Mouse (Mus musculus) embryonic facial prominence, embryonic 10.5 days (tissue): ENCODE results near the gene Npw. TPM values are rescaled to one million over a fixed set of nuclear protein-coding genes. Genes with fewer than 3 reads are reported as not detected.

Source experiments
- DNase-seq: peaks from one replicate; pipeline ENCODE4 v3.0.0-alpha.2; 2017; ENCODE audit warnings: low spot score
- H3K27ac ChIP-seq: fragments of 300-500 bp; sonication (generic); replicated peaks from 2 replicates; pipeline ENCODE4 v1.5.1; 2016; ENCODE audit warnings: mild to moderate bottlenecking
- H3K27me3 ChIP-seq: fragments of 300-500 bp; sonication (generic); replicated peaks from 2 replicates; pipeline ENCODE4 v1.6.1; 2016; ENCODE audit warnings: low read depth, mild to moderate bottlenecking; ENCODE audit not compliant: poor library complexity, severe bottlenecking
- H3K36me3 ChIP-seq: fragments of 300-500 bp; sonication (generic); replicated peaks from 2 replicates; pipeline ENCODE4 v1.6.1; 2016; ENCODE audit warnings: mild to moderate bottlenecking, moderate library complexity
- H3K4me1 ChIP-seq: fragments of 300-500 bp; sonication (generic); 2 replicates; pipeline ENCODE4 v1.6.1; 2016
- H3K4me3 ChIP-seq: fragments of 300-500 bp; sonication (generic); 2 replicates; pipeline ENCODE4 v1.5.1; 2016; ENCODE audit warnings: mild to moderate bottlenecking, moderate library complexity
- H3K9me3 ChIP-seq: fragments of 300-500 bp; sonication (generic); 2 replicates; pipeline ENCODE4 v1.6.1; 2016; ENCODE audit warnings: mild to moderate bottlenecking
- WGBS: fragments of 180-500 bp; shearing (Covaris S2); methylation state at CpG from one replicate; pipeline ENCODE4 v1.1.7; 2016; 5-methylcytosine and 5-hydroxymethylcytosine counted together
- polyA plus RNA-seq: library from polyadenylated mRNA; unstranded; fragments of >200 nt; fragmentation: Nextera tagmentation; extraction: Ambion mirVana; gene quantifications from 2 replicates; pipeline ENCODE4 v1.2.1, GENCODE M21; 2016

Gene Npw
- polyA plus RNA-seq, 1 experiment from 2014 or later, result not detected

- Histone ChIP-seq H3K36me3 (peaks cover 21% of the 10 kb centered on the region), H3K27ac (peak overlapping the region; percentile 84; the same call in 1 of the 2 replicates), H3K9me3 (no peaks in the 10 kb centered on the region), H3K4me1 (peaks cover 67% of the 10 kb centered on the region), H3K4me3 (no peak overlapping the region), H3K27me3 (peaks cover 34% of the 10 kb centered on the region)
- no peak for DNase-seq
- 79% methylated on average over 3 of the region's 3 CpGs for whole genome bisulfite sequencing
Observed at GRCm38 (mm10) chr17:24645916-24646315, 12.3 kb downstream of the Npw start.

DNA sequence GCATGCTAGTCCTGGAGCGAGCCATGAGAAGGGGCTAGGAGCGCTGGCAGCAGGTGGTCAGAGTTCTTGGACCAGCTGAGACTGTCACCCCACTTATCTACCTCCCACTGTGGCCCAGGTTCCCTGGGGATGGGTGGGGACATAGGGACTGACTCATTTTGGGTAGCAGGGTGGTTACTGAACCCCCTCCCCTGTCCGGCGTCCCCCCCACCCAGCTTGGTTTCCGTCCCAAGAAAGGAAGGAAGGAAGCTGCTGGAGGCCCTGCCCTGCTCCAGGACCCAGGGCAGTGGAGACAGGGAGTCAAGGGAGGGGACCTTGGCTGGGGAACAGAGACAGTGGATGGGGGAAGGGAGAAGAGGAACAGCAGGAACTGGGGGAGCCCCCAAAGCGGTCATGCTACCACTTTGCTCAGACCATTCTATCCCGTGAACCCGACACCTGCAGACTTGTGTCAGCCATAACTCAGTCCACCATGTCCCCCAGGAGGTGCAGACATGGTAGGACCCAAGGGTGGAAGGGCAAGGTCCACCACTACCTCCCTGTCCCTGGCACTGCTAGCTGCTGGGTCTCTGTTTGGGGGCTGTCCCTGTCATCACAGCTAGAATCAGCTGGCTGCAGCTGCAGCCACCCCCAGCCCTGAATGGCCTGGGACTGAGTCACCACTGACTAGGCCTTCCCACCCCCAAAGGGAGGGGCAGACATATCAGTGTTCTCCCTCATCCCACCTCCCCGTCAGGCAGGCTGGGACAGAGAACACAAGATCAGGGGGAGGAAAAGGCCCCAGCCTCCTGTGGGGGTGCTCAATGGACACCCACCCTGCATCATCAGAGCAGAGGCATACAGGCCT is 13.2 kb downstream of the Npw start:
- DNase-seq, result no peak
- H3K27ac ChIP-seq, result peak overlapping the region; percentile 84
- no peaks in the 10 kb centered on the region for H3K9me3 ChIP-seq
- H3K27me3 ChIP-seq, result peaks cover 26% of the 10 kb centered on the region
- peaks cover 66% of the 10 kb centered on the region for H3K4me1 ChIP-seq
- peaks cover 29% of the 10 kb centered on the region for H3K36me3 ChIP-seq
- WGBS, result 83% methylated on average over 9 of the region's 9 CpGs
- H3K4me3 ChIP-seq, result peak overlapping the region; percentile 29

DNA sequence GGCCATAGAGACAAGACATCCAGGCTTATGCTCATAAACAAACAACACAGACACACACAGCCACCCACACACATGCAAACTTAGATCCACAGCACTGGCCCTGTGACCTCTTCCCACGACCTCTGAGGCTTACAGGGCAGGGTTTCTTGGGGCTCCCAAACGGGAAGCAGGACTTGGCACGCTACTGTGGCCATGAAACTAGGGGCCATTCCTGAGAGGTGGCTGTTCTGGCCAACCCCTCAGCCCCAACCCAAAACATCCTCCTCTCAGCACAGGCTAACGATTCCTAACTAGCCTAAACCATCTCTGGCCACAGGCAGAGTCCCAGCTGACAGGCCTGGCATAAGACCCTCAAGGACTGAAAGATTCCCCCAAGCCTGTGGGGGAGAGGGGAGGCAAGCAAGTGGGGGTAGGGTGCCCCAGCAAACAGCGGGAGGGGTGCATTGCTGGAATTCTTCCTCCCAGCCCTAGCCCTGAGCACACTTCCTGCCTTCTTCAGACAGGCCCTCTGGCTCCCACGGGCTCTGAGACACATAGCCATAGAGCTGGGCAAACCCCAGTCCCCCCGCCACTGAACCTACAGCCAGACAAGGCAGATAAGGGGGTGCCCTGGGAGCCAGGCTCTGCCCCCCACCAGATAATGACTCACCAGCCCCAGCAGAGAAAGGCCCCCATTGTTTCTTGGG is 14.1 kb downstream of the Npw start:
- Histone ChIP-seq H3K36me3 (peaks cover 38% of the 10 kb centered on the region), H3K27ac (peak overlapping the region; percentile 84), H3K4me1 (peaks cover 66% of the 10 kb centered on the region), H3K27me3 (peaks cover 18% of the 10 kb centered on the region), H3K9me3 (no peaks in the 10 kb centered on the region), H3K4me3 (peak overlapping the region; percentile 29)
- no peak for DNase-seq
- WGBS, result 30% methylated on average over 7 of the region's 7 CpGs

GRCm38 (mm10) chr17:24642791-24643343 is 15.4 kb downstream of the Npw start:
- H3K36me3 ChIP-seq, result peaks cover 50% of the 10 kb centered on the region
- 64% methylated on average over 6 of the region's 6 CpGs for WGBS
- H3K27ac ChIP-seq, result peak overlapping the region; percentile 84
- no peaks in the 10 kb centered on the region for H3K9me3 ChIP-seq
- H3K4me3 ChIP-seq, result peak overlapping the region; percentile 12; the same call in 1 of the 2 replicates
- peaks cover 5% of the 10 kb centered on the region for H3K27me3 ChIP-seq
- no peak for DNase-seq
- peaks cover 71% of the 10 kb centered on the region for H3K4me1 ChIP-seq

GRCm38 (mm10) chr17:24641944-24642343 is 16.3 kb downstream of the Npw start:
- WGBS, result 94% methylated on average over 14 of the region's 14 CpGs
- H3K27me3 ChIP-seq, result no peaks in the 10 kb centered on the region
- H3K9me3 ChIP-seq, result no peaks in the 10 kb centered on the region
- DNase-seq, result no peak
- peaks cover 70% of the 10 kb centered on the region for H3K4me1 ChIP-seq
- peaks cover 50% of the 10 kb centered on the region for H3K36me3 ChIP-seq
- H3K4me3 ChIP-seq, result no peak overlapping the region
- no peak overlapping the region for H3K27ac ChIP-seq

- Histone ChIP-seq H3K4me3 (no peak overlapping the region; the same call in 1 of the 2 replicates), H3K36me3 (peaks cover 49% of the 10 kb centered on the region), H3K4me1 (peaks cover 74% of the 10 kb centered on the region), H3K27me3 (no peaks in the 10 kb centered on the region), H3K27ac (peak overlapping the region; percentile 91), H3K9me3 (no peaks in the 10 kb centered on the region)
- 94% methylated on average over 15 of the region's 15 CpGs for WGBS
- DNase-seq, result no peak
Observed at GRCm38 (mm10) chr17:24640581-24640980, 17.7 kb downstream of the Npw start.

- peaks cover 69% of the 10 kb centered on the region for H3K4me1 ChIP-seq
- peak overlapping the region; percentile 91 for H3K27ac ChIP-seq
- WGBS, result 83% methylated on average over 7 of the region's 7 CpGs
- DNase-seq, result no peak
- H3K27me3 ChIP-seq, result no peaks in the 10 kb centered on the region
- H3K4me3 ChIP-seq, result peak overlapping the region; percentile 39
- H3K9me3 ChIP-seq, result no peaks in the 10 kb centered on the region
- H3K36me3 ChIP-seq, result peaks cover 48% of the 10 kb centered on the region
Observed at GRCm38 (mm10) chr17:24640119-24640518, 18.1 kb downstream of the Npw start.

DNA sequence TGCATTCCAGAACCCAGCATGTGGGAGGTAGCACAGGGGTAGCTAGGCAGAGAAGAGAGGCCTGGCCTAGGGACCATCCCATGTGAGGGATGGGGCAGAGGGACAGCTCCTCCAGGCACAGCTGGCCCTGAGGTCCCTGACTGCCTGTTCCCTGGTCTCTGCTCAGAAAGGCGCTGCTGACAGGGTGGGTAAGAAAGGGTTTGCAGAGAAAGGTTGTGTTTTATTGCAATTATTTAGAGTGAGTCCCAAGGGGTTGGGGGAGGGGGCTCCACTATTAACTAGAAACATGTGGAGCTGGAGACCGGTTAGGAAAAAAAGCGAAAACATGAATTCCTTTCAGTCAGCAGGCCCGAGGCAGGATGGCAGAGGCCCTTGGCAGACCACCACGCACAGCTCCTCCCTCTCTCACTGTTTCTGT is 18.7 kb downstream of the Npw start:
- Histone ChIP-seq H3K4me3 (peak overlapping the region; percentile 39), H3K27me3 (no peaks in the 10 kb centered on the region), H3K9me3 (no peaks in the 10 kb centered on the region), H3K27ac (peak overlapping the region; percentile 91), H3K4me1 (peaks cover 63% of the 10 kb centered on the region), H3K36me3 (peaks cover 48% of the 10 kb centered on the region)
- 39% methylated on average over 5 of the region's 5 CpGs for whole genome bisulfite sequencing
- peak; percentile 79 for DNase-seq

DNA sequence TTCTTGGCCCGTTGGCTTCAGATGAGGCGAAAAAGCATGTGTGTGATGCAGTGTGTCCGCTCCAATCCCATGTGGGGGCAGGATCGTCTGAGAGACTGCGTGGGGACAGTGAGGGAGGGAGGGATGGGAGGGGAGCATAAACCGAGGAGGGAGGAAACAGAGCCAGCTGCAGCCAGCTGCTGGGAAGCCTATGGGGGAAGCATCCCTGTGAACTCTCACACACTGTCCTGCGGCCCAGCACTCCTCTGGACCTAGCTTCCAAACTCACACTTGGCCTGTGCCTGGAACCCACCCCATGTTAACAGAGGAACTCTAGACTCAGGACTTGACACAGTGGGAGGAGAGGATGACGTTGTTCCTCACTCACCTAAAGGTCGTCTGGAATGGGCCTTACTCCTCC is 19.4 kb downstream of the Npw start:
- H3K36me3 ChIP-seq, result peaks cover 46% of the 10 kb centered on the region
- DNase-seq, result no peak
- peaks cover 56% of the 10 kb centered on the region for H3K4me1 ChIP-seq
- H3K27me3 ChIP-seq, result no peaks in the 10 kb centered on the region
- no peaks in the 10 kb centered on the region for H3K9me3 ChIP-seq
- no peak overlapping the region; the same call in 1 of the 2 replicates for H3K4me3 ChIP-seq
- WGBS, result 63% methylated on average over 9 of the region's 9 CpGs
- H3K27ac ChIP-seq, result peak overlapping the region; percentile 91

- WGBS, result 90% methylated on average over 4 of the region's 4 CpGs
- peak overlapping the region; percentile 91 for H3K27ac ChIP-seq
- peaks cover 54% of the 10 kb centered on the region for H3K4me1 ChIP-seq
Observed at GRCm38 (mm10) chr17:24638214-24638613, 20.0 kb downstream of the Npw start.

DNA sequence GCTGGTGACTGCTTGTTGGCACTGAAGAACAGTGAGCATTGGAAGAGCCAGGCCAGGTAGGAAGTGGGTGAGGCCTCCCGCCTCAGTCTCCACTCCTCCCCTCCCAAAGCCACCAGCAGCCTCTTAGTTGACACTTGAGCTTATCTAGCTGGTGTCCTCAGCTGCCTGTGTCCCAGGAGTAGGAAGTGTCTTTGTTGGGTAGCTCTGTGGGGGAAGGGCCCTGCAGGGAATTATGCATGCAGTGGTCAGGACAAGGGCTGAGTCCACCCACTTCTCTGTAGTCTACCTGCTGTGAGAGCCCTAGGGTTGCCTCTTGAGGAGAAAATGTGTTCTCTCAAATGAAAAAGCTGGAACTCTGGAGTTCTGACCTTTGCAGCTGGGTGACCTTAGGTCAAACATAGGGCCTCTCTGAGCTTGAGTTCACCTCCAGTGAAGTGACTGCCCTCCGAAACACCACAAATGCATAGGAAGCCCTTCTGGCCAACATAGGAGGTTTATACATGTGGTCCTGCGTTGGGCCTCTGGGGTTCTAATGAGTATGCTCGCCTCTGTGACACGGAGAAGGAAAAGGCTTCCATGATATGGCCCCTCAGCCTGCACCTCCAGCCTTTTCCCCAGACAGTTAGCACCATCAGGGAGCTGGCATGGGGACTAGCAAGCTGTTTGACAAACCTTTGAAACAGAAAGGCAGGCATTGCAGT is 21.3 kb downstream of the Npw start:
- WGBS, result 61% methylated on average over 5 of the region's 5 CpGs
- Histone ChIP-seq H3K27me3 (no peaks in the 10 kb centered on the region), H3K4me3 (no peak overlapping the region), H3K36me3 (peaks cover 37% of the 10 kb centered on the region), H3K27ac (peak overlapping the region; percentile 8), H3K9me3 (no peaks in the 10 kb centered on the region), H3K4me1 (peaks cover 55% of the 10 kb centered on the region)
- no peak for DNase-seq

More at GRCm38 (mm10) chr17:24638214-24638613, 20.0 kb downstream of the Npw start:
- no peak for DNase-seq
- Histone ChIP-seq H3K4me3 (peak overlapping the region; percentile 23; the same call in 1 of the 2 replicates), H3K36me3 (peaks cover 46% of the 10 kb centered on the region), H3K9me3 (no peaks in the 10 kb centered on the region), H3K27me3 (no peaks in the 10 kb centered on the region)

- H3K4me1 ChIP-seq, result peaks cover 59% of the 10 kb centered on the region
Observed at GRCm38 (mm10) chr17:24635694-24636093, 22.6 kb downstream of the Npw start.

More at GRCm38 (mm10) chr17:24635694-24636093, 22.6 kb downstream of the Npw start:
- Histone ChIP-seq H3K4me3 (no peak overlapping the region), H3K36me3 (peaks cover 29% of the 10 kb centered on the region), H3K9me3 (no peaks in the 10 kb centered on the region), H3K27me3 (no peaks in the 10 kb centered on the region), H3K27ac (no peak overlapping the region)
- WGBS, result 94% methylated on average over 5 of the region's 5 CpGs
- no peak for DNase-seq
